Mouse (Mus musculus) ES-Bruce4 (cell line): ENCODE results near the gene Epc2. TPM values are rescaled to one million over a fixed set of nuclear protein-coding genes. Genes with fewer than 3 reads are reported as not detected.

Experiments
- H3K27ac ChIP-seq: 2 replicates; pipeline ENCODE4 v1.5.1; 2012; ENCODE audit warnings: low read length, inconsistent platforms; ENCODE audit not compliant: insufficient read depth
- H3K27me3 ChIP-seq: 2 replicates; pipeline ENCODE4 v1.6.1; 2012; ENCODE audit warnings: mild to moderate bottlenecking, low read length, inconsistent platforms; ENCODE audit not compliant: control insufficient read depth, poor library complexity, insufficient read depth, severe bottlenecking
- H3K36me3 ChIP-seq: 2 replicates; pipeline ENCODE4 v1.6.1; 2012; ENCODE audit warnings: inconsistent platforms, mild to moderate bottlenecking, low read length, moderate library complexity; ENCODE audit not compliant: control insufficient read depth, poor library complexity, insufficient read depth, severe bottlenecking
- H3K4me1 ChIP-seq: one replicate; pipeline ENCODE4 v1.8.1; 2011; ENCODE audit warnings: low read length; ENCODE audit not compliant: control insufficient read depth, insufficient read depth
- H3K4me3 ChIP-seq: 2 replicates; pipeline ENCODE4 v1.5.1; 2011; ENCODE audit warnings: low read depth, mild to moderate bottlenecking, low read length
- H3K9ac ChIP-seq: 2 replicates; pipeline ENCODE4 v1.6.1; 2012; ENCODE audit warnings: low read depth, mild to moderate bottlenecking, inconsistent platforms; ENCODE audit not compliant: poor library complexity, severe bottlenecking
- H3K9me3 ChIP-seq: replicated peaks from 2 replicates; pipeline ENCODE4 v1.6.1; 2012; ENCODE audit warnings: mild to moderate bottlenecking, low read length, inconsistent platforms; ENCODE audit not compliant: control insufficient read depth, poor library complexity, insufficient read depth, severe bottlenecking
- CTCF ChIP-seq: IDR thresholded peaks from one replicate; pipeline ENCODE4 v1.8.1; 2011; ENCODE audit warnings: low read depth, low read length
- EP300 ChIP-seq: IDR thresholded peaks from 2 replicates; pipeline ENCODE4 v1.6.1; 2011; ENCODE audit warnings: low read depth, low read length; ENCODE audit not compliant: insufficient read depth
- POLR2A ChIP-seq: IDR thresholded peaks from one replicate; pipeline ENCODE4 v1.8.1; 2011; ENCODE audit warnings: low read length; ENCODE audit not compliant: insufficient read depth
- polyA plus RNA-seq: library from polyadenylated mRNA; stranded (reverse); fragments of >200 nt; gene quantifications from 2 replicates; pipeline ENCODE4 v1.2.4, GENCODE M21; 2011; ENCODE audit warnings: low read depth; ENCODE audit not compliant: missing spikeins, insufficient read depth, insufficient read length

Gene Epc2
- polyA plus RNA-seq, 1 experiment = 38.8 TPM

DNA sequence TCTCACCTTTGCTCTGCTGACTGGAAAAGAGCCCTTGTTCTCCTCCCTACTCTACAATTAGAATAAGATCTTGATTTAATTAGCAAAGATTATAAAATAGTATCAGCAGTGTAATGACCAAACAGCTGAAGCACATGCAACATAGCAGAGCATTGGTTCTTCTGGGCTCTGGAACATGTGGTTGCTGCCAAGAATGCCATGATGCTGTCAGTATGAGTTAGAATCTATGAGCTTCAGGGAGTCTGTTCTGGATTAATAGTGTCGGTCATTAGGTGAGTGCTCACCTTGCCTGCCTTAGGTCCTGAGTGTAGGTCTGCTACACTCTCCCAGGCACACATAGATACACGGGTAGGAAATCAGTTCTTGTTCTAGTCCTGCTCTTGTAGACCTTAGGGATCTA is 69.1 kb downstream of the Epc2 start:
- TF ChIP-seq POLR2A = no peak
- TF ChIP-seq CTCF = no peak
- TF ChIP-seq EP300 = no peak
- H3K4me3 ChIP-seq = no peak overlapping the region
- H3K36me3 ChIP-seq = no peaks in the 10 kb centered on the region
- H3K9ac ChIP-seq = no peak overlapping the region
- H3K27me3 ChIP-seq = no peaks in the 10 kb centered on the region
- H3K9me3 ChIP-seq = no peaks in the 10 kb centered on the region
- H3K27ac ChIP-seq = no peak overlapping the region
- no peaks in the 10 kb centered on the region for H3K4me1 ChIP-seq

DNA sequence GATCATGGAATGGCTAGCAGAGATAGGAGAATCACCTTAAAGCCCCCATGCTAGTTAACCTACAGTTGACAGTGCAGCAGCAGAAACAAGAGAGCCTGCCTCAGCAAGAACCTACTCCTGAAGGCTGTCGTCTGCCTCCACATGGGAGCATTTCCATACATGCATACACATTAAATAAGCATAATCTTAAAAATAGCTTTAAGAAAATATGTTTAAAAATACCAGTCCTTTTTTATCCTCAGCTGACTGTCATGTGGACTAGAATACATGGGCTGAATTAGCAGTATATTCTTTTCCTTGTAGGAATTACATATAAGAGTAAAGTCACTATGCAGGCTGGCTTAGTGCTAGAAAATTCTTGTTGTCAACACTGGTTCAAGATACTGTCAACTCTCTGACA is 69.7 kb downstream of the Epc2 start:
- Histone ChIP-seq H3K27me3 (no peaks in the 10 kb centered on the region), H3K9ac (no peak overlapping the region), H3K4me1 (no peaks in the 10 kb centered on the region), H3K4me3 (no peak overlapping the region), H3K36me3 (no peaks in the 10 kb centered on the region), H3K9me3 (no peaks in the 10 kb centered on the region), H3K27ac (no peak overlapping the region)
- no peak for TF ChIP-seq EP300
- no peak for TF ChIP-seq CTCF
- no peak for TF ChIP-seq POLR2A

DNA sequence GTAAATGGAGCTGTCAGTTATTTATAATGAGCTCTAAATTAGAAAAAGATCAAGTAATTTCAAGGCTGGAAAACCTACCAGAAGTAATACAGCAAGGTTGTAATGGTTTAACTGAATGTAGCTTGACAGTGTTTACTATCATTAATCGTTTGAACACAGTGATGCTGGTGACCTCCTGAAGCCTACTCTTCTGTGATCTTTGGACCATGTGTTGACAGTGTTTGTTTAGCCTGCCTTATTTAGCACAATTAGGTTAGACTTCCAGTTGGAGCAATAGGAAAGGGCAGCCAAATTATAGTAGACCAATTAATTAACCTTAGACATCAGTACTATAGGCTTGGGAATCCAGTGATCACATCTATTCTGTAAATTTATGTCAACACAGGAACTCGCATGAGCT is 70.3 kb downstream of the Epc2 start:
- no peaks in the 10 kb centered on the region for H3K36me3 ChIP-seq
- H3K4me1 ChIP-seq = no peaks in the 10 kb centered on the region
- H3K27ac ChIP-seq = no peak overlapping the region
- H3K9ac ChIP-seq = no peak overlapping the region
- H3K4me3 ChIP-seq = no peak overlapping the region
- H3K27me3 ChIP-seq = no peaks in the 10 kb centered on the region
- TF ChIP-seq EP300 = no peak
- no peak for TF ChIP-seq CTCF
- TF ChIP-seq POLR2A = no peak
- no peaks in the 10 kb centered on the region for H3K9me3 ChIP-seq

DNA sequence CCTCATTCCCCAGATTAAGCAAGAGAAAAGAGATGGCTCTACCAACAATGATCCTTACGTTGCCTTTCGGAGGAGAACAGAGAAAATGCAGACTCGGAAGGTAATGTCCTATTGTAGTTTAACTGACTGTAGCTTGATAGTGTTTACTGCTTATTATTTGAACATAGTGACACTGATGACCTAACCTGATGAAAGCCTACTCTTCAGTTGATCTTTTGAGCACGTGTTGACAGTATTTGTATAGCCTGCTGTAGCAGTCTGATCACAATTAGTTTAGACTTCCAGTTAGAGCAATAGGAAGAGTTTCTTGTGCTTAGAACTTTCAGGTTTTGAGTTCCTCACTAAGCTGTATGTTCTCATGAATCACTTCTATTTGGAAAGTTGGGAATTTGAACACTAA is 71.3 kb downstream of the Epc2 start:
- H3K27ac ChIP-seq = no peak overlapping the region
- no peak overlapping the region for H3K4me3 ChIP-seq
- no peak overlapping the region for H3K9ac ChIP-seq
- no peaks in the 10 kb centered on the region for H3K36me3 ChIP-seq
- H3K9me3 ChIP-seq = no peaks in the 10 kb centered on the region
- no peaks in the 10 kb centered on the region for H3K4me1 ChIP-seq
- no peaks in the 10 kb centered on the region for H3K27me3 ChIP-seq
- no peak for TF ChIP-seq EP300
- TF ChIP-seq CTCF = no peak
- TF ChIP-seq POLR2A = no peak

DNA sequence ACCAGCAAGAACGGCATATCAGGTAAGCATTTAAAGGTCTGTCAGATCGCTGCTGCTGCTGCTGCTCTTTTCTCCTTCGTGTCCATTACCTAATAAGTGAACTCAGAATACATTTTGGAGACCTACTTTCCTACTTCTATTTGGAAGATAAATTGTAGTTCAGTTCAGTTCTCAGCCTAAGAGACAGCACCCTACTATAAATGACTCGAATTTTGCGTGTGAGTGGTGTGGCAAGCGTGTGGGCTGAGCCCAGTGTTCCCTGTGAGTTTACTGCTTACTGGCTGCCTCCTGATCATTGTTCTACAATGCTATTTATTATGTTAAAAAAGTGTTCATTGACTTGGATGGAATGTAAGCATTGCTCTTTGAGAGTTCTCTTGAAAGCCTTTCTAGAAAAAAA is 85.9 kb downstream of the Epc2 start:
- H3K4me1 ChIP-seq = no peaks in the 10 kb centered on the region
- H3K27me3 ChIP-seq = no peaks in the 10 kb centered on the region
- no peak for TF ChIP-seq CTCF
- no peak for TF ChIP-seq EP300
- TF ChIP-seq POLR2A = no peak
- H3K4me3 ChIP-seq = no peak overlapping the region
- H3K9me3 ChIP-seq = no peaks in the 10 kb centered on the region
- H3K36me3 ChIP-seq = peaks cover 9% of the 10 kb centered on the region
- H3K27ac ChIP-seq = no peak overlapping the region
- no peak overlapping the region for H3K9ac ChIP-seq

DNA sequence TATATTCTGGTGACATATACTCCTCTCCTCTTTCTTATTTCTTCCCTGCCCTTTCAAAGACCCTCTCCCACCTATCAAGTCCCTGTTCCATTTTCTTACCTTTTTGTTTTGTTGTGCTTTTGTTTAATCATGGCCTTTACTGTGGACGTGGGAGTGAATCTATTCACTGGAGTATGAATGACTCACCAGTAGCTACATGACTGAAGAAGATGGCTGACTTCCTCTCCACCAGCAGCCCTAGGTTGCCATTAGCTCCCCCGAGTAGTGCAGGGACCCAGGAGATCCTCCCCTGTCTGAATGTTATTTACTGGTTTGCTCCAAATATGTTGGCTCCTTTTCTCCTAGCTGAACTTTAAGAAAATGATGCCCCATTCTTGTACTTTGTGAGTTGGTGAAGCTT is 86.8 kb downstream of the Epc2 start:
- H3K4me3 ChIP-seq = no peak overlapping the region
- TF ChIP-seq CTCF = no peak
- no peak for TF ChIP-seq EP300
- no peak for TF ChIP-seq POLR2A
- no peaks in the 10 kb centered on the region for H3K4me1 ChIP-seq
- no peak overlapping the region for H3K27ac ChIP-seq
- H3K27me3 ChIP-seq = no peaks in the 10 kb centered on the region
- no peaks in the 10 kb centered on the region for H3K9me3 ChIP-seq
- H3K9ac ChIP-seq = no peak overlapping the region
- peaks cover 9% of the 10 kb centered on the region for H3K36me3 ChIP-seq
